Mouse (Mus musculus) regulatory T cell (primary cell): Measurements from ENCODE around the gene Frmd3.
"Not testable (repeated sequence)": the region's sequence is repeated elsewhere in the genome, so short reads cannot be mapped to it uniquely, and the experiment has no call there.

Experiments
- in situ Hi-C: fragments of 300-600 bp; cut with MboI, MseI; formaldehyde crosslinking; loops from one replicate; pipeline ENCODE4 v1.15.1; 2025; ENCODE audit warnings: high pct_unique_total_duplicates

The Frmd3 gene

GRCm38 (mm10) chr4:74013211-74014047 is at the start of gene Frmd3:
Gene Frmd3 (plus strand): TSS chr4:74013442.
- in situ Hi-C loops = no loop called here

- in situ Hi-C loops = no loop called here
These were observed 32.8 kb upstream of the Frmd3 start for GRCm38 (mm10) chr4:73980454-73980853.

- in situ Hi-C loops = no loop called here
These were observed 965 bp upstream of the Frmd3 start for GRCm38 (mm10) chr4:74012277-74012676.

DNA sequence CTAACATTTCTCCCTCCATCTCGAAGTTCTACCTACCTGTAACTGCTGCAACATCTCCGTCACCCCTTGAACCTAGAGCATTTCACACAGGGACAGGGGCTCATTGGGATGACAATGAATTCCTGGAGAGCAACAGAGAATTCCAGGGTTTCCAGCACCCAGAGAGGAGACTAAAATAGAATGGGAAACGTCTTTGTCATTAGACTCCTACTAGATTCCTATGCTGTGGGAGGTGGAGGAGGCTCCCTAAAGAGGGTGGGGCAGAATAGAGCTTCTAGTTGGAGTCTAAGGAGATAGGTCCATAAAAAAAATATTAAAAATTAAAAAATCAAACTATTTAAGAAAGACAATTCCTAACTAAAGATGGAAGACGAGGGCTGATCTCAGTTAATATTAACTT is 542 bp upstream of the Frmd3 start:
- in situ Hi-C loops = no loop called here

DNA sequence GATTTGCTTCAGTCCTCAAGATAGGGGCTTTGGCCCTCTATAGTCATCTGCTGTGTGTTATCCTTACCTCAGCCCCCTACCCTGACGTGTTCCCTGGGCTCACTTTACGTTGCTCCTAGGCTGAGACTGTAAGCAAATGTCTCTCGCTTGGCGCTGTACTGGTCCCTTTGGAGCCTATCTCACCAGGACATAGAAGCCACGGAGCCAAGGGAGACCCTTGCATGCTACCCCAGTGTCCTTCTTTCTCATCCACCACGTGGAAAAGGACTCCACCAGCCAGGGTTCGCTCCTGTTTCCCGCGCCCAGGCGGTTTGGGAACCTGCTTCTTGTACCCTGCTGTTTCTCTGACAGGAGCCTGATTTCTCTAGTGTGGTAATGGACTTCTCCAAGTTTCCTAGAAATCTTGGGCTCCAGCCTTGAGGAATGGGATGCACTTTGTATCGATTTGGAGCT is 832 bp downstream of the Frmd3 start:
- in situ Hi-C loops = no loop called here

- in situ Hi-C loops = no loop called here
These were observed 6.8 kb downstream of the Frmd3 start for GRCm38 (mm10) chr4:74020084-74020483.

GRCm38 (mm10) chr4:74043226-74043625 is 30.0 kb downstream of the Frmd3 start:
- in situ Hi-C loops = no loop called here

DNA sequence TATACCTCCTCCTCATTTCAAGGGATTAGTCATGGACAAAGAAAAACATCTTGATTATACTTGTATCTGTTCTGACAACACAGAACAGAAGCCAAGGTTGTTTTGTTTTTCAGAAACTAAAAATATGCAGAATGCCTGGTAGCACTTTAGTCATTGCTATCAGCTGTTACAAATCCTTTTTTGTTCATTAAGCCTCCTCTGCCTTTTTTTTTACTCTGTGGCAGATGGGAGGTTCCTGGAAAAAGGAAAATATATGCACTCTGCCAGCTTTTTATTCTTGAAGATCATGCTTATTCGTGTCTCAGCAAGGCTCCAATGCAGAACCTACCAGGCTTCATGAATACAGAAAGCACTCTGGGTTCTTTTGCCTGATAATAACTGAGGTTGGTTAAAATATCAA is 38.5 kb downstream of the Frmd3 start:
- in situ Hi-C loops = no loop called here

DNA sequence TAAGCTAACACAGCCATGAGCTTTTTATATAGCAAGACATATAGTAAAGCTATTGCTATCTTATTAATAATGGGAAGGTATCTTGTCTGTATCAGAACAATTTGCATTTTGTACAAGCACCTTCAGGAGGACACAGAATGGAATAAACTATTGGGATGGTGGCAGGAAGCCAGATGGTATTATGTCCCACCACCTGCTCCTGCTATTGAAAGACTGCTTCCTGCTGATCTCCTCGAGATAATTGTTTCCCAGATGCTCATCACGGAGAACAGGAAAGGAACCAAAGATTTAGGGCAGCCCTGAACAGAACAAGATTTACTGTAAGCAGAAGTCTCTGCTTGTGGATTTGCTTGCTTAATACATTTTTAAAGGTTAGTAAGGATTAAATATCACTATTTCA is 63.5 kb downstream of the Frmd3 start:
- in situ Hi-C loops = no loop called here

DNA sequence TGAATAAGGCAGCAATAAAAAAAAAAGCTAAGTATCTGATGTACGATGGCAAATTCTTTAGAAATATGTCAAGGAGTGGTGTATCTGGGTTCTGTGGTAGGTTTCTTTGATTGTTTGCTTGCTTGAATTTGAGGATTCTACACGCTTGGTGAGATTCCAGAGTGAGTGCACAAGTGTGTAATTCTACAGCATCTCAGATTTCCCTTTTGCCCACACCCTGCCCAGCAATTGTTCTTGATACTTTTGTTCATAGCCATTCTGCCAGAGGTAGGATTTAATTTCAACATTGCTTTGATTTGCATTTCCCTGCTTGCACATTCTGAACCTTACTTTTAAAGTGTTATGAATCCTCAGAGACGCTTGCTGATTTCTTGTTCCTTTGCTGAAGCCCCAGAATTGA is 97.6 kb downstream of the Frmd3 start:
- in situ Hi-C loops = no loop called here

DNA sequence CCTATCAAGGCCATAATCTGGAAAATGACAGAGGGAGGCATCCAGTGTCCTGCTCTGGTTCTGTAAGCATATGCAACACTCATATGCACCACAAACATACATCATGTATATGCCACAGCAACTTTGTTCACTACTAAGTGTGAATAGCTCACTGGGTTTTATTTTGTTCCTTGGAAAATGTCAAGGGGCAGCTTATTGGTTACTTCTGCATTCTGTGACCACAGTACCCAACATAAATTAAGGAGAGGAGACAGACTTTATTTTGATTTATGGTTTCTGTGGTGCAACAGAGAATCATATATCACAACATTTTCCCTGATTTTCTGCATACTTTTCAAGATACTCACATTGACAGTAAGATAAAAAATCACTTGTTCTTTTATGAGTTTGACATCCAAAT is 178.3 kb downstream of the Frmd3 start:
- in situ Hi-C loops = no loop called here

DNA sequence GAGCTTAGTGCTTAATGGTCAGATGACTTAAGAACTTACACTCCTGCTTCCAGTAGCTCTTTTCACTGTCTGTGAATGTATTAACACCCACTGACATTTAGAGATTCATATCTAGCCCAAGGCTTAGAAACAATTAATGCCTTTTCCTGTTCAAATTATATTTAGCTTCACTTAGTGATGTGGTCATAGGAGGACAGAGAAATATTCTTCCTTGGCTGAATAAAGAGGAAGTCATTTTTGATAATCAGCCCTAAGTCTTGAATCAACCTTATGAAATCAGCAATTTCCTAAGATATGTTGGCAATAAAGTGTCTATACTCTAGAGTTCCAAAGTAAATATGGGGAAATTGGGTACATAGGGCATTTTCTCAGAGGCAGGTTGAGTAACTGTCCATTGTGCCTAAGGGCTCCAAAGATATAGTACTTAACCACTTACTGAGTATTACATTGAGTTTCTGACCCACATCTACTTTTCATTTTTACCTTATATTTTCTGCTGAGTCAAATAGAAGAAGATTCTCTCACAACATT is 188.1 kb downstream of the Frmd3 start:
- in situ Hi-C loops = no loop called here

GRCm38 (mm10) chr4:74221780-74222179 is 208.5 kb downstream of the Frmd3 start:
- in situ Hi-C loops = not testable (repeated sequence)

DNA sequence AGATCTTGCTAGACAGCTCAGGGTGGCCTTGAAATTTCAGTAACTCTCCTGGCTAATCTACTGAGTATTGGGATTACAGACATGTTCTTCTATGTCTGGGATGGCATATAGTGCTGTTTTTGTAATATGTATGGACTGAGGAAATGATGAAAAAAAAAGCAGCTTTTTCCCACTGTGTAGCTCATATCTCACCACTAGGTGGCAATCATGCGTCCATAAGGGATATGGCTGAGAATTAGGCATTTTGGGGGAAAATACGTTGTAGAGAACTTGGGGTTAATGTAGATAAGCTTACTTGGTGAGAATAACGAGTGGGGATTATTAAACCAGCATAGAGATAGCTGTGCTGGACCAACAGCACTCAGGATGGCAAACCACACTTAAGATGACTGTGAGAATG is 209.1 kb downstream of the Frmd3 start:
- in situ Hi-C loops = no loop called here

DNA sequence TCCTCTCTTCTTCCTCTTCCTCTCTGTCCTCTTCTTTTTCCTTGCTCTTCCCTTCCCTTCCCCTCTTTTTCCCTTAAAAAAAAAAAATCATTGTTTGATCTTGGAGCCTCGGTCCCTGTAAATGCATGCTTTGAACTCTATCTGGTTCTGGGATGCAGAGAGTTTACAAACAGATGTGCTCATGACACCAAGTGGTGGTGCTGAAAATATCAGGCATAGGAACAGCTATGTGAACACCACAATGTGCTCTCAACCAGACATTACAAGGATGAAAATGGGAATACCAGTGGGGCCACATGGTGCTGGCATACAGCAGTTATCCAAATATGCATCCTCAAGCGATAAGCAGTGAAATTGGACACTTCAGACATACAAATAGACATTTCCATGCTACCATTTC is 211.0 kb downstream of the Frmd3 start:
- in situ Hi-C loops = no loop called here

- in situ Hi-C loops = no loop called here
These were observed 217.8 kb downstream of the Frmd3 start for GRCm38 (mm10) chr4:74230994-74231393.

DNA sequence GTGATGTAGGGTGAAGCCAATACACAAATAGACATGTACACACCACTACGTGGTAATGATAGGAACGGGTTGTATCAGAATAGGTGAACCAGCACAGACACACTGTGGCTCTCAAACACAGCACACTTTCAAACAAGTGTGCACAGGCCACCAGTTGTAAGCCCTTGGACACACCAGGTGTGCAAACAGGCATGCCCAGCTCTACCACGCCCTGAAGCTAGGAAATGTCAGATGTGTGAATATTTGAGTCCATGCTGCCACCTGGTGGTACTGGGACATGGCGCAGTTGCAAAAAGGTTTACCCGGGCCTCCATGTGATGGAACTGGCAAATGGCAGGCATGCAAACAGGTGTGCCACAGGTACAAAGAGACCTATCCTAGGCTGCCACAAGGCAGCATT is 218.2 kb downstream of the Frmd3 start:
- in situ Hi-C loops = no loop called here

DNA sequence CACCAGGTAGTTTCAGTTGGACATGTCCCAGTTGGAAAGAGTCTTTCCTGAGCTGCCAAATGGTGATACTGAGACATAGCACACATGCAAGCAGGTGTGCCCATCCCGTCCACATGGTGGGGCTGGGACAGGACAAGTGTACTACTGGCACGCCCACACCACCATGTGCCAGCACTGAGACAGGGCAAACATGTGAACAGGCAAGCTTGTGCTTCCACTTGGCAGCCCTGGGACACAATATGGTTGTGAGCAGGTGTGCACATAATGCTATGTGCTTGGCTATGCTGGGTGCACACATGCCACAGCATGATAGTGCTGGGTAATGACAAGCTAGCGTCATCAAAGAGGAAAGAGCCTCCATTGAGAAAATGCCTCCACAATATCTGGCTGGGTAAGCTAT is 220.3 kb downstream of the Frmd3 start:
- in situ Hi-C loops = no loop called here

- in situ Hi-C loops = no loop called here
These were observed 228.9 kb downstream of the Frmd3 start, which contains the start of gene Kdm4c for GRCm38 (mm10) chr4:74242176-74242575. Gene Kdm4c (plus strand): TSS chr4:74242497.
